Mouse (Mus musculus): ENCODE results near the gene Myo3b. TPM values are rescaled to one million over a fixed set of nuclear protein-coding genes. Genes with fewer than 3 reads are reported as not detected.

The Myo3b gene
- total RNA-seq, 2 experiments from 2014 or later, result 0.61 to 0.72 TPM

GRCm38 (mm10) chr2:70069861-70070260 is 30.9 kb downstream of the Myo3b start:
- intact Hi-C loops (cut with DNase I), result no loop called here

GRCm38 (mm10) chr2:70083444-70084020 is 44.6 kb downstream of the Myo3b start:
- DNase-seq (ENCODE audit: extremely low spot score in 1 of 2, low spot score in 2 of 2), result no peak
- TF ChIP-seq CTCF (IDR thresholded peaks at IDR 0.05), result no peak
- intact Hi-C loops (cut with DNase I), result no loop called here
- Histone ChIP-seq H3K4me3 (no peak overlapping the region), H3K27ac (no peak overlapping the region)

More at GRCm38 (mm10) chr2:70069861-70070260, 30.9 kb downstream of the Myo3b start:
- no peak overlapping the region for H3K27ac ChIP-seq
- no peak for TF ChIP-seq CTCF (IDR thresholded peaks at IDR 0.05)
- no peak for DNase-seq (ENCODE audit: extremely low spot score in 1 of 2, low spot score in 2 of 2)
- no peak overlapping the region for H3K4me3 ChIP-seq

- H3K4me3 ChIP-seq, result no peak overlapping the region
- no peak for DNase-seq (ENCODE audit: extremely low spot score in 1 of 2, low spot score in 2 of 2)
- no peak overlapping the region for H3K27ac ChIP-seq
- TF ChIP-seq CTCF (IDR thresholded peaks at IDR 0.05), result no peak
- intact Hi-C loops (cut with DNase I), result no loop called here
Observed at GRCm38 (mm10) chr2:70091261-70091660, 52.3 kb downstream of the Myo3b start.

- DNase-seq (ENCODE audit: extremely low spot score in 1 of 2, low spot score in 2 of 2), result no peak
- no peak for TF ChIP-seq CTCF (IDR thresholded peaks at IDR 0.05)
- Histone ChIP-seq H3K4me3 (no peak overlapping the region), H3K27ac (no peak overlapping the region)
- intact Hi-C loops (cut with DNase I), result no loop called here
Observed at GRCm38 (mm10) chr2:70091801-70092522, 53.0 kb downstream of the Myo3b start.

GRCm38 (mm10) chr2:70092665-70093064 is 53.7 kb downstream of the Myo3b start:
- Histone ChIP-seq H3K27ac (no peak overlapping the region), H3K4me3 (no peak overlapping the region)
- no peak for TF ChIP-seq CTCF (IDR thresholded peaks at IDR 0.05)
- no peak for DNase-seq (ENCODE audit: extremely low spot score in 1 of 2, low spot score in 2 of 2)
- intact Hi-C loops (cut with DNase I), result no loop called here

GRCm38 (mm10) chr2:70094446-70094845 is 55.5 kb downstream of the Myo3b start:
- H3K27ac ChIP-seq, result no peak overlapping the region
- H3K4me3 ChIP-seq, result no peak overlapping the region
- intact Hi-C loops (cut with DNase I), result no loop called here
- DNase-seq (ENCODE audit: extremely low spot score in 1 of 2, low spot score in 2 of 2), result no peak
- TF ChIP-seq CTCF (IDR thresholded peaks at IDR 0.05), result no peak

GRCm38 (mm10) chr2:70097229-70098095 is 58.5 kb downstream of the Myo3b start:
- no peak overlapping the region for H3K27ac ChIP-seq
- no peak overlapping the region for H3K4me3 ChIP-seq
- no peak for TF ChIP-seq CTCF (IDR thresholded peaks at IDR 0.05)
- peak; percentile 25 to 67 for DNase-seq (ENCODE audit: extremely low spot score in 1 of 2, low spot score in 2 of 2)
- intact Hi-C loops (cut with DNase I), result no loop called here

GRCm38 (mm10) chr2:70099459-70099858 is 60.5 kb downstream of the Myo3b start:
- intact Hi-C loops (cut with DNase I), result no loop called here
- TF ChIP-seq CTCF (IDR thresholded peaks at IDR 0.05), result no peak
- H3K27ac ChIP-seq, result no peak overlapping the region
- no peak for DNase-seq (ENCODE audit: extremely low spot score in 1 of 2, low spot score in 2 of 2)
- no peak overlapping the region for H3K4me3 ChIP-seq

- H3K27ac ChIP-seq, result no peak overlapping the region
- TF ChIP-seq CTCF (IDR thresholded peaks at IDR 0.05), result no peak
- H3K4me3 ChIP-seq, result no peak overlapping the region
- intact Hi-C loops (cut with DNase I), result no loop called here
- no peak for DNase-seq (ENCODE audit: extremely low spot score in 1 of 2, low spot score in 2 of 2)
Observed at GRCm38 (mm10) chr2:70105286-70106030, 66.5 kb downstream of the Myo3b start.

- no peak for TF ChIP-seq CTCF (IDR thresholded peaks at IDR 0.05)
- DNase-seq (ENCODE audit: extremely low spot score in 1 of 2, low spot score in 2 of 2), result no peak
- Histone ChIP-seq H3K4me3 (no peak overlapping the region), H3K27ac (no peak overlapping the region)
- intact Hi-C loops (cut with DNase I), result no loop called here
Observed at GRCm38 (mm10) chr2:70109010-70109409, 70.1 kb downstream of the Myo3b start.
